Mouse (Mus musculus): ENCODE results near the gene Cutal. TPM values are rescaled to one million over a fixed set of nuclear protein-coding genes. Genes with fewer than 3 reads are reported as not detected.
A peak's percentile ranks its signal among the peaks of the same experiment; 100 is the strongest.

Gene Cutal
- total RNA-seq, 4 experiments from 2014 or later: 0.20 to 0.31 (median 0.22) TPM

- DNase-seq (ENCODE audit: low spot score in 2 of 2): no peak
Measured at GRCm38 (mm10) chr2:34883190-34883589, 9.0 kb downstream of the Cutal start.

DNA sequence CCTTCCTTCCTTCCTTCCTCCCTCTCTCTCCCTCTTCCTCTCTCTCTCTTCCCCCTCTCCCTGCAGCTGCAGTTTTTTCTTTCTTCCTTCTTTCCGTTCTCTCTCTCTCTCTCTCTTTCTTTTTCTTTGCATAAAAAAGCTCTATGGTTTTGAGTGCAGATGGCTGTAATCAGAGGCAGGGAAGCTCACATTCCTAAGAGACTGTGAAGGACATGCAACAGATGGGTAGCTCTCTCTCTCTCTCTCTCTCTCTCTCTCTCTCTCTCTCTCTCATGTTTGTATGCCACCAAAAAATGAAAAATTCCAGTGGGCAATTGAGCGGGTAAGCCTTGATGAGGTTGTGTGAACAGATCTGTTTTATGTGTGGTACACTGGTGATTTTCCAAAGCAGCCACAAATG lies 10.0 kb downstream of the Cutal start:
- no peak for DNase-seq (ENCODE audit: low spot score in 2 of 2)

GRCm38 (mm10) chr2:34893950-34894349 lies 19.8 kb downstream of the Cutal start:
- DNase-seq (ENCODE audit: low spot score in 2 of 2): no peak

- DNase-seq (ENCODE audit: low spot score in 2 of 2): no peak
Measured at GRCm38 (mm10) chr2:34895503-34896113, 21.4 kb downstream of the Cutal start.

GRCm38 (mm10) chr2:34896821-34897460 lies 22.7 kb downstream of the Cutal start:
- DNase-seq (ENCODE audit: low spot score in 2 of 2): no peak

GRCm38 (mm10) chr2:34897820-34898219 lies 23.6 kb downstream of the Cutal start:
- DNase-seq (ENCODE audit: low spot score in 2 of 2): no peak

DNA sequence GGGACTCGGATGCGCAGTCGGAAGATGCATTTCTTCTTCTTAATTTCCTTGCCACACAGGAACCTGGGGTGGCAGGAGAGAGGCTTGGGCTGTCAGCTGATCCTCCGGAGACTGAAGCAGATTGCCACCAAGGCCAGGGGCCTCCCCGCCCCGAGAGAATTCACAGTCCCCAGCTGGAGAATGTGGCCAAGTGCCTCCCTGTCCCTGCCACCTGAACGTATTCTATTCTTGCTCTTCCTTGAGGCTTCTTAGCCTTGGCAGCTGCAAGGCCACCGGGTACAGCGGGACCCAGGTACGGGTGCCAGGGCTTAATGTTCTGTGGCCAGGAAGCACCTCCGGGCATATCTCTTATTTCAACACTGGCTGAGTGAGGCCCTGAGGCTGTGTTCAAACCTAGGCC lies 25.5 kb downstream of the Cutal start:
- no peak for DNase-seq (ENCODE audit: low spot score in 2 of 2)

DNA sequence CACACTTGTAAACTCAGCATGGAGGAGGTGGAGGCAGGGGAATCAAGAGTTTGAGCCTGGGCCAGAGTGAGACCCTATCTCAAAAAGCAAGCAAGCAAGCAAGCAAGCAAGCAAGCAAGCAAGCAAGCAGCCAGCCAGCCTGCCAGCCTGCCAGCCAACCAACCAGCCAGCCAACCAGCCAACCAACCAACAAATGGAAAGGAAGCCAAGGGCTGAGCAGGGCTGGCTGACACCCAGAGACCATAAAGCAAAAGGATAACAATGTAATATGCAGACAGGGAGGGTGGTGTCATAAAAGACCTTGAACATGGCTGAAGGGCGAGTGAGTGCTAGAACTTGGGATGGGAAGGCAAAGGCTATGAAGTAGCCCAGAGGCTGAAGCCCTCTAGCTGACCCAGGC lies 26.2 kb downstream of the Cutal start:
- no peak for DNase-seq (ENCODE audit: low spot score in 2 of 2)

DNA sequence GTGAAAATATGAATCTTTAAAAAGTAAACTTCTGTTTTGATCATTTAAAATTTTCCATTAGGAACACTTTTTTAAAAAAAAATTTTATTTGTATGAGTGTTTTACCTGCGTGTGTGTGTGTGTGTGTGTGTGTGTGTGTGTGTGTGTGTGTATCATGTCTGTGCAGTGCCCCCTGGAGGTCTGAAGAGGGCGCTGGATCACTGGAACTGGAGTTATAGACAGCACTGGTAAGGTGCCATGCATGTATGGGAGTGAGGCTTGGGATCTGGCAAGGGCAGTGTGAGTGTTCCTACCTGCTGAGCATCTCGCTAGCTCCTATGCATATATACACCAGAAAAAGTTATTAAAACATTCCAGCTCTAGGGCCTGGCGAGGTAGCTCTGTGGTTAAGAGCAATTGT lies 27.5 kb downstream of the Cutal start:
- DNase-seq (ENCODE audit: low spot score in 2 of 2): no peak

- DNase-seq (ENCODE audit: low spot score in 2 of 2): no peak
Measured at GRCm38 (mm10) chr2:34902731-34903130, 28.5 kb downstream of the Cutal start.

GRCm38 (mm10) chr2:34903191-34903590 lies 29.0 kb downstream of the Cutal start:
- no peak for DNase-seq (ENCODE audit: low spot score in 2 of 2)

GRCm38 (mm10) chr2:34903652-34904405 lies 29.6 kb downstream of the Cutal start:
- no peak for DNase-seq (ENCODE audit: low spot score in 2 of 2)

- peak; percentile 99 to 100 for DNase-seq (ENCODE audit: low spot score in 2 of 2)
Measured at GRCm38 (mm10) chr2:34904849-34905542, 30.8 kb downstream of the Cutal start.

GRCm38 (mm10) chr2:34906426-34906825 lies 32.2 kb downstream of the Cutal start:
- no peak for DNase-seq (ENCODE audit: low spot score in 2 of 2)

DNA sequence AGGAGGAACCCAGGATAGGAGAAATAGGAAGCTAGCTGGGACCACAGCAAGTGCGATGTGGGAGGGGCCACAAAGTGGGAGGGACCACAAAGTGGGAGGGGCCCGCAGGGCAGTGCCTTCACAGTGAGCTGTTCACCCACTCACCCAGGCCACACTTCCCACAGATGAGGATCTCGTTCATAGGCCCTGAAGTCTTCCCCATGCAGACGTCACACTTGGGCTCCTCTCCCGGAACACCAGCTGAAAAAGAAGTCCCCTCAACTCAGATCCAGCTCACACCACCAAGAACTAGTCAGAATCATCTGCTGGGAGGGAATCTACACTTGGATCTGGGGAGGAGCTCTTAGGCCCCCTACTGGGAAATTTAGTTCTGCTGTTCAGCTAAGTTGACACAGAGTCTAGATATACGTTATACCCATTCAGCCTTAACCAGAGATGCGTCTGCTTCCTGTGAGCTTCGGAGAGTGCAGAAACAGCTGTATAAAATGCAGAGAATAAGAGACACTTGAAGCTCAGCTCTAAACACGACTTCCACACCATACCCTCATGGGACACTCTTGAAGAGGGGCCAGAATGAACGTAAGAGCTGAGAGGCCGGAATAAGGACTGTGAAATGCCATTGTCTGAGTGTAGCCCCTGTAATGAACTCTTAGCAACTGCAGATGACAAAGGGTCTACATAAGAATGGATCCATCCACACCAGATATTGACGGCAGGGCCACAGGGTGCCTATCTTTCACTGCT lies 32.8 kb downstream of the Cutal start:
- peak; percentile 50 to 55 for DNase-seq (ENCODE audit: low spot score in 2 of 2)

GRCm38 (mm10) chr2:34909719-34910118 lies 35.5 kb downstream of the Cutal start:
- no peak for DNase-seq (ENCODE audit: low spot score in 2 of 2)

GRCm38 (mm10) chr2:34911871-34912270 lies 37.7 kb downstream of the Cutal start:
- no peak for DNase-seq (ENCODE audit: low spot score in 2 of 2)

DNA sequence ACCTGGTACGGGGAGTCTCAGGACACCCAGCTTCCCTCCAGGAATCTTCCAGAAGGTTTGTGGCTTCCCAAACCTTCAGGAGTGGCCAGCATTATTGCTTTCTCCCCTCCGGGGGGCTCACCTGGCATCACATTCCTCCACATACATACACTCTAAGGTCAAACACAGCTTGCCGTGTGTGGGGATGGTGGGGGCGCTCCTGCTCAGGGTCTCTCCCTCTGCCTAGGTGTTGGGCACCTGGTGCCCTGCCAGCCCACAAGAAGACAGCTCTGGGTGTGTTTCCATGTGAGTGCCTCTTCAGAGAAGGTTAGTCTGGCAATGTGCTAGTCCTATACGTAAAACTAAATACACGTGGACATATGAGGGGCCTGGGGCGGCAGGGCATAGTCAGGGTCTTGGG lies 38.4 kb downstream of the Cutal start:
- DNase-seq (ENCODE audit: low spot score in 2 of 2): no peak

- no peak for DNase-seq (ENCODE audit: low spot score in 2 of 2)
Measured at GRCm38 (mm10) chr2:34913218-34914068, 39.2 kb downstream of the Cutal start, which contains the start of gene Phf19. Gene Phf19 (minus strand): TSS chr2:34914026.

All from gastrocnemius, adult 8-10 months (tissue).